Mouse (Mus musculus) limb, embryonic 15.5 days (tissue): Measurements from ENCODE around the gene Filip1l. TPM values are rescaled to one million over a fixed set of nuclear protein-coding genes. Genes with fewer than 3 reads are reported as not detected.

Experiments
- ATAC-seq: fragments of 200-750 bp; cut with Nextera tagmentation; 2 replicates; pipeline ENCODE4 v1.8.0; 2017; ENCODE audit warnings: low read depth, moderate TSS enrichment; ENCODE audit not compliant: insufficient number of reproducible peaks, low FRiP score, low TSS enrichment
- H3K27ac ChIP-seq: fragments of 300-500 bp; sonication (generic); 2 replicates; pipeline ENCODE4 v1.5.1; 2015; ENCODE audit warnings: moderate library complexity, mild to moderate bottlenecking, inconsistent platforms
- H3K27me3 ChIP-seq: fragments of 300-500 bp; sonication (generic); 2 replicates; pipeline ENCODE4 v1.6.1; 2015; ENCODE audit warnings: inconsistent platforms
- H3K36me3 ChIP-seq: fragments of 300-500 bp; sonication (generic); 2 replicates; pipeline ENCODE4 v1.6.1; 2015; ENCODE audit warnings: inconsistent platforms
- H3K4me1 ChIP-seq: fragments of 300-500 bp; sonication (generic); 2 replicates; pipeline ENCODE4 v1.6.1; 2015; ENCODE audit warnings: inconsistent platforms
- H3K4me2 ChIP-seq: fragments of 300-500 bp; sonication (generic); 2 replicates; pipeline ENCODE4 v1.6.1; 2015; ENCODE audit warnings: mild to moderate bottlenecking, inconsistent platforms
- H3K4me3 ChIP-seq: fragments of 300-500 bp; sonication (generic); 2 replicates; pipeline ENCODE4 v1.5.1; 2015; ENCODE audit warnings: mild to moderate bottlenecking, inconsistent platforms
- H3K9ac ChIP-seq: fragments of 300-500 bp; sonication (generic); 2 replicates; pipeline ENCODE4 v1.6.1; 2015; ENCODE audit warnings: inconsistent platforms
- H3K9me3 ChIP-seq: fragments of 300-500 bp; sonication (generic); 2 replicates; pipeline ENCODE4 v1.6.1; 2016; ENCODE audit warnings: inconsistent platforms
- WGBS: fragments of 180-500 bp; shearing (Covaris S2); methylation state at CpG from one replicate; pipeline ENCODE4 v1.1.7; 2015; 5-methylcytosine and 5-hydroxymethylcytosine counted together
- polyA plus RNA-seq: library from polyadenylated mRNA; unstranded; fragments of >200 nt; fragmentation: Nextera tagmentation; extraction: Ambion mirVana; gene quantifications from 2 replicates; pipeline ENCODE4 v1.2.1, GENCODE M21; 2015

Gene Filip1l
- polyA plus RNA-seq, 1 experiment from 2014 or later = 46.8 TPM

- no peaks in the 10 kb centered on the region for H3K27me3 ChIP-seq
- no peaks in the 10 kb centered on the region for H3K36me3 ChIP-seq
- no peak overlapping the region for H3K9ac ChIP-seq
- no peaks in the 10 kb centered on the region for H3K9me3 ChIP-seq
- H3K4me3 ChIP-seq = no peak overlapping the region
- H3K27ac ChIP-seq = peak overlapping the region; percentile 72
- WGBS = 44% methylated on average over 8 of the region's 8 CpGs
- H3K4me2 ChIP-seq = no peak overlapping the region
- peaks cover 26% of the 10 kb centered on the region for H3K4me1 ChIP-seq
- peak; percentile 75 for ATAC-seq
These were observed 23.9 kb upstream of the Filip1l start for GRCm38 (mm10) chr16:57329028-57329427.

- no peak for ATAC-seq
- Histone ChIP-seq H3K4me1 (peaks cover 26% of the 10 kb centered on the region), H3K36me3 (no peaks in the 10 kb centered on the region), H3K27ac (no peak overlapping the region), H3K27me3 (no peaks in the 10 kb centered on the region), H3K9ac (no peak overlapping the region), H3K4me3 (no peak overlapping the region), H3K9me3 (no peaks in the 10 kb centered on the region), H3K4me2 (no peak overlapping the region)
- 88% methylated on average over 2 of the region's 2 CpGs for WGBS
These were observed 22.8 kb upstream of the Filip1l start for GRCm38 (mm10) chr16:57330111-57330510.

DNA sequence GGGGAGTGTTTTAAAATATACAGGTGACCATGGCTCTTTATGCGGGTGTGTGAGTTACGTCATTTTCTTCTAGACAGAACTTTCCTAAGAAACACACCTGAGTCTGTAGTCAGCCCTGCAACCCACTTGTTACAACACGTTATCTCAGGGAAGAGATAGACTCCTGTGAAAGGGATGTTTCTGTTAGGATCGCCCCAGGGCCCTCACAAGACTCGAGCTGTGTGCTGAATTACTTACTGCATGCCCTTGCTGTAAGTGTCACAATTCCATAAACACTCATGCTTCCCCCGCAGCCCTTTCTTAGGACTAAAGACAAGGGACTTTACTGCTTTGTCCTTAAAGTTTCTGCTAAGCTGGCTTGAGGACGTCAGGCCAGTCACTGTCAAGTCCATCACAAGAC is 20.6 kb upstream of the Filip1l start:
- Histone ChIP-seq H3K36me3 (no peaks in the 10 kb centered on the region), H3K4me1 (peaks cover 33% of the 10 kb centered on the region), H3K27ac (peak overlapping the region; percentile 44; the same call in 1 of the 2 replicates), H3K4me3 (no peak overlapping the region), H3K27me3 (no peaks in the 10 kb centered on the region), H3K9me3 (no peaks in the 10 kb centered on the region), H3K4me2 (no peak overlapping the region), H3K9ac (no peak overlapping the region)
- 56% methylated on average over 7 of the region's 7 CpGs for WGBS
- ATAC-seq = no peak

- no peaks in the 10 kb centered on the region for H3K36me3 ChIP-seq
- H3K27me3 ChIP-seq = no peaks in the 10 kb centered on the region
- H3K9me3 ChIP-seq = no peaks in the 10 kb centered on the region
- H3K4me1 ChIP-seq = peaks cover 40% of the 10 kb centered on the region
- ATAC-seq = no peak
- peak overlapping the region; percentile 67; the same call in 1 of the 2 replicates for H3K27ac ChIP-seq
- H3K4me2 ChIP-seq = peak overlapping the region; percentile 25
- no peak overlapping the region for H3K9ac ChIP-seq
- 34% methylated on average over 11 of the region's 11 CpGs for WGBS
- no peak overlapping the region for H3K4me3 ChIP-seq
These were observed 16.0 kb upstream of the Filip1l start for GRCm38 (mm10) chr16:57336770-57337423.

DNA sequence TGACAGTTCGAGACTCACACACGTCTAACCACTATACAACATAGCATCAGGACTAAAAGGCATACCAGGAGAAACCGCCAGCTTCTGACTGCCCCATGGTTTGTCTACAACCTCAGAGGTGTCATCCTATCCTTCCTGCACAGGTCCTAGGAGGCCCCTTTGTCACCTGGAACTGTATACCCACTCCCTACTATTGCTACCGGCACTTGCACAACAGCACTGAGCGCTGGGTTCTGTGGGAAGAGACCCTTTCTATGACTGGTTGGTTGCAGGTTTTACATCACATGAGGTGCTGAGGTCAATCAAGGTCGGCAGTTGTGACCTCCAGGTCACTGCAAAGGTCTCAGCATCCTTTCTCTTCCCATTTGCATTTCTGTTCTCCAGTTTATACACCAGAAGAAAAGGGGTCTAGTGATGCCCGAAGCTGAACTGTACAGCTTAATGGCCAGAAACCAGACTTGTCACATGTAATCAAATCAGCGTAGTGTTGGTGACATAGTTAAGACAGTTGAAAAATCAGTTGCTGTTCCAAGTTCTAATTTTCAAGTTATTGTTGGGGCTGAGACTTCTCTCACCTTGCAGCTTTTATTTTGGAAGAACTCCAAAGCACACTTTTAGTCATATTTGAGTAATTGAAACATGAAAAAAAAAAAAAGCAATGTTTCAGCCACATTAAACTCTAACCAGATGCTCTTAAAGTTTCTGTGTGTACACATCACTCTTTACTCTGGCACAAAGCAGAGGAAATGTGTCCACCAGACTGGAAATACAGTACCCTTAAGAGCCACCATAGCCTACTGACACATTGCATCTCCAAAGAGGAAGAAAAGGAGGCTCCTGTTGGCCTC is 12.9 kb upstream of the Filip1l start:
- Histone ChIP-seq H3K9ac (no peak overlapping the region), H3K4me2 (no peak overlapping the region), H3K36me3 (no peaks in the 10 kb centered on the region), H3K27me3 (no peaks in the 10 kb centered on the region), H3K9me3 (no peaks in the 10 kb centered on the region), H3K27ac (peak overlapping the region; percentile 59), H3K4me1 (peaks cover 38% of the 10 kb centered on the region), H3K4me3 (no peak overlapping the region)
- no peak for ATAC-seq
- 70% methylated on average over 8 of the region's 8 CpGs for WGBS

- H3K4me1 ChIP-seq = peaks cover 38% of the 10 kb centered on the region
- H3K4me3 ChIP-seq = no peak overlapping the region
- ATAC-seq = no peak
- H3K36me3 ChIP-seq = no peaks in the 10 kb centered on the region
- H3K27me3 ChIP-seq = no peaks in the 10 kb centered on the region
- peak overlapping the region; percentile 17 for H3K27ac ChIP-seq
- H3K9me3 ChIP-seq = no peaks in the 10 kb centered on the region
- WGBS = 34% methylated on average over 5 of the region's 5 CpGs
- H3K9ac ChIP-seq = no peak overlapping the region
- no peak overlapping the region for H3K4me2 ChIP-seq
These were observed 12.3 kb upstream of the Filip1l start for GRCm38 (mm10) chr16:57340613-57340898.

DNA sequence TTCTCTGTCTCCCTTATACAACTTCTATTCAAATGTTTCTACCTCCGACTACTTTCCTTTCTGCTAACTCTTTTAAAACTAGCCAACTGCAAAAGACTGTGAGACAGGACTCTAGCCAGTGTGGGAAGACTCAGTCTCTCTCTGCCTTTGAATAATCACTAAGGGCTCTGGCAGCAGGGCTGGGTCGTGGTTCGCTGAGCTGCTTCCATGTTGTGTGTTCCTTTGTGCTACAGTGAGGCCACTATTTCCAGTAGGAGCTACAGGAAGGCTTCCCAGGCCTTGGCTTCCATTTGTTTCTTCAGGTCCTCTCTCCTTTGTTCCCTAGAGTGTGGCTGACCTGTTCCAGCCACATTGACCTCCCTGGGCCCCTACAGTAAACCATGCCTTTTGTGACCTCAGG is 6.6 kb upstream of the Filip1l start:
- Histone ChIP-seq H3K27ac (0 out of 2 replicates have a peak overlapping the region, but pooled peaks have one; percentile 2), H3K4me3 (no peak overlapping the region), H3K4me2 (no peak overlapping the region), H3K9me3 (no peaks in the 10 kb centered on the region), H3K36me3 (no peaks in the 10 kb centered on the region), H3K27me3 (no peaks in the 10 kb centered on the region), H3K9ac (no peak overlapping the region), H3K4me1 (peaks cover 5% of the 10 kb centered on the region; the same call in 1 of the 2 replicates)
- no peak for ATAC-seq
- 86% methylated on average over 3 of the region's 3 CpGs for WGBS

DNA sequence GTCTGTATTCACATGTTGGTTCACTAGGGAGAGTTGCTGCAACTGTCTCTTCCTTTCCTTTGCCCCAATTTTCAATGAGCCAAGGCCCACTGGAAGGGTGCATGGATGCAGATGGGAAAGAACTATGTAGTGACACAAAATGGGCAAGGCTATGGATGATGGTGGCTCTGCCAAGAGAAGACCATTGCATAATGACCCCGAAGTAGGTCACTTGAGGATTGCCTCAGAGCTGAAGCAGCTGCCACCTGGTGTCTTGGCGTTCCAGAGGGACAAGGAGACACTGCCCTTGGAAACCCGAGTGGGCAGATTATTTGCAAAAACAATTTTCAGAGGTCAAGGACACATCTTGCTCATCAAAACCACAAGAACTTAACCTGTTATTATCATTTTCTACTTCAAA is 3.9 kb upstream of the Filip1l start:
- H3K9ac ChIP-seq = no peak overlapping the region
- WGBS = 72% methylated on average over 3 of the region's 3 CpGs
- no peak overlapping the region for H3K4me2 ChIP-seq
- H3K27me3 ChIP-seq = no peaks in the 10 kb centered on the region
- H3K4me3 ChIP-seq = no peak overlapping the region
- peak overlapping the region; percentile 33; the same call in 1 of the 2 replicates for H3K27ac ChIP-seq
- H3K4me1 ChIP-seq = peaks cover 10% of the 10 kb centered on the region; the same call in 1 of the 2 replicates
- no peak for ATAC-seq
- H3K9me3 ChIP-seq = no peaks in the 10 kb centered on the region
- no peaks in the 10 kb centered on the region for H3K36me3 ChIP-seq

GRCm38 (mm10) chr16:57349689-57350088 is 3.2 kb upstream of the Filip1l start:
- H3K9ac ChIP-seq = no peak overlapping the region
- H3K27ac ChIP-seq = no peak overlapping the region
- H3K36me3 ChIP-seq = no peaks in the 10 kb centered on the region
- H3K27me3 ChIP-seq = no peaks in the 10 kb centered on the region
- 27% methylated on average over 3 of the region's 3 CpGs for WGBS
- no peak overlapping the region for H3K4me2 ChIP-seq
- H3K4me1 ChIP-seq = peaks cover 11% of the 10 kb centered on the region; the same call in 1 of the 2 replicates
- no peaks in the 10 kb centered on the region for H3K9me3 ChIP-seq
- no peak for ATAC-seq
- H3K4me3 ChIP-seq = no peak overlapping the region

- H3K9ac ChIP-seq = no peak overlapping the region
- H3K27me3 ChIP-seq = no peaks in the 10 kb centered on the region
- no peak for ATAC-seq
- H3K4me1 ChIP-seq = peaks cover 11% of the 10 kb centered on the region; the same call in 1 of the 2 replicates
- no peaks in the 10 kb centered on the region for H3K9me3 ChIP-seq
- no peak overlapping the region for H3K4me3 ChIP-seq
- WGBS = 74% methylated on average over 11 of the region's 11 CpGs
- H3K27ac ChIP-seq = 0 out of 2 replicates have a peak overlapping the region, but pooled peaks have one; percentile 17
- H3K4me2 ChIP-seq = no peak overlapping the region
- H3K36me3 ChIP-seq = no peaks in the 10 kb centered on the region
These were observed 351 bp downstream of the Filip1l start for GRCm38 (mm10) chr16:57353166-57353721.

DNA sequence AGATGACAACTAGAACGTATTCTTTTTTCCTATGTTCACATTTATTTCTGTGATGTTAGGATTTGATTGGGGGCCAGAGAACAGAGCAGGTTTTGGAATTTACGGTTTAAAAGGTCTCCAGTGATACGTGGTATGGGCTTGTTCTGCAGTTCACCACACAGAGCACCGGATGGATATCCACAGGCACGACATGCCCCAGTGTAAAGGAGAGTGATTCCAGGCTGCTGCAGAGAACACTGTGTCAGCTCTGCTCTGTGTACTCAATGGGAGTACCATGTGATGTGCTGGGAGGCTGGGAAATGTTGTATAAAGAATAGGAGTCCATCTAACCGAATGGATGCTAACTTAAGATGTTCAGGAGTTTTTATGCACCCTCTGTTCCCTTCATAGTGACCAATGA is 1.0 kb downstream of the Filip1l start:
- ATAC-seq = no peak
- H3K27me3 ChIP-seq = no peaks in the 10 kb centered on the region
- no peaks in the 10 kb centered on the region for H3K9me3 ChIP-seq
- H3K36me3 ChIP-seq = no peaks in the 10 kb centered on the region
- 39% methylated on average over 6 of the region's 6 CpGs for WGBS
- H3K4me3 ChIP-seq = no peak overlapping the region
- peaks cover 11% of the 10 kb centered on the region; the same call in 1 of the 2 replicates for H3K4me1 ChIP-seq
- no peak overlapping the region; the same call in 1 of the 2 replicates for H3K27ac ChIP-seq
- no peak overlapping the region for H3K9ac ChIP-seq
- H3K4me2 ChIP-seq = no peak overlapping the region

GRCm38 (mm10) chr16:57356454-57356853 is 3.6 kb downstream of the Filip1l start:
- Histone ChIP-seq H3K27me3 (no peaks in the 10 kb centered on the region), H3K27ac (no peak overlapping the region), H3K36me3 (no peaks in the 10 kb centered on the region), H3K4me1 (peaks cover 7% of the 10 kb centered on the region; the same call in 1 of the 2 replicates), H3K9ac (no peak overlapping the region), H3K9me3 (no peaks in the 10 kb centered on the region), H3K4me3 (no peak overlapping the region), H3K4me2 (no peak overlapping the region)
- no peak for ATAC-seq
- WGBS = 78% methylated on average over 6 of the region's 6 CpGs
